Mouse (Mus musculus) myocyte (in vitro differentiated cells): ENCODE results near the gene Ddx27. TPM values are rescaled to one million over a fixed set of nuclear protein-coding genes. Genes with fewer than 3 reads are reported as not detected.

Experiments used
- H3K27me3 ChIP-seq: one replicate; pipeline ENCODE4 v1.6.1; 2011; ENCODE audit not compliant: control insufficient read depth, insufficient read depth, insufficient read length
- H3K36me3 ChIP-seq: one replicate; pipeline ENCODE4 v1.6.1; 2011; ENCODE audit not compliant: control insufficient read depth, insufficient read depth
- H3K4me2 ChIP-seq: one replicate; pipeline ENCODE4 v1.6.1; 2011; ENCODE audit warnings: low read depth, control low read depth
- H3K4me3 ChIP-seq: one replicate; pipeline ENCODE4 v1.5.1; 2011; ENCODE audit warnings: mild to moderate bottlenecking, control low read depth, moderate library complexity
- H3K79me2 ChIP-seq: one replicate; pipeline ENCODE4 v1.6.1; 2011; ENCODE audit not compliant: control insufficient read depth, insufficient read depth
- H3ac ChIP-seq: one replicate; pipeline ENCODE4 v1.6.1; 2011; ENCODE audit not compliant: control insufficient read depth, insufficient read length
- CEBPB ChIP-seq: IDR thresholded peaks from 2 replicates; pipeline ENCODE4 v1.6.1; 2011; ENCODE audit warnings: mild to moderate bottlenecking, moderate library complexity; ENCODE audit not compliant: poor library complexity, insufficient read depth, severe bottlenecking
- E2F4 ChIP-seq: IDR thresholded peaks from one replicate; pipeline ENCODE4 v1.6.1; 2011; ENCODE audit warnings: mild to moderate bottlenecking, control low read depth, moderate library complexity; ENCODE audit not compliant: insufficient read depth
- MAX ChIP-seq: IDR thresholded peaks from one replicate; pipeline ENCODE4 v1.6.1; 2011; ENCODE audit warnings: low read depth, mild to moderate bottlenecking, control low read depth
- MYOD1 ChIP-seq, 3 experiments: IDR thresholded peaks; one replicate each; pipeline ENCODE4 v1.6.1; 2011; ENCODE audit warnings: control low read depth in 2 of 3, low read depth in 2 of 3, mild to moderate bottlenecking in 2 of 3, moderate library complexity in 1 of 3; ENCODE audit not compliant: insufficient read length in 2 of 3, control insufficient read depth in 1 of 3
- MYOG ChIP-seq, 3 experiments: IDR thresholded peaks; one replicate each; pipeline ENCODE4 v1.6.1; 2011; ENCODE audit warnings: control low read depth in 2 of 3, low read depth in 2 of 3, mild to moderate bottlenecking in 2 of 3; ENCODE audit not compliant: insufficient read length in 2 of 3, control insufficient read depth in 1 of 3, insufficient read depth in 1 of 3
- POLR2A ChIP-seq: IDR thresholded peaks from one replicate; pipeline ENCODE4 v1.6.1; 2011; ENCODE audit warnings: low read depth, mild to moderate bottlenecking, control low read depth, moderate library complexity; ENCODE audit not compliant: insufficient read length
- POLR2AphosphoS2 ChIP-seq: IDR thresholded peaks from one replicate; pipeline ENCODE4 v1.6.1; 2011; ENCODE audit warnings: low read depth, control low read depth; ENCODE audit not compliant: insufficient read length
- REST ChIP-seq: IDR thresholded peaks from one replicate; pipeline ENCODE4 v1.6.1; 2011; ENCODE audit warnings: mild to moderate bottlenecking, control low read depth, moderate library complexity; ENCODE audit not compliant: insufficient read depth, insufficient read length
- SRF ChIP-seq: IDR thresholded peaks from one replicate; pipeline ENCODE4 v1.6.1; 2011; ENCODE audit warnings: low read depth; ENCODE audit not compliant: control insufficient read depth, insufficient read length
- TCF12 ChIP-seq: IDR thresholded peaks from one replicate; pipeline ENCODE4 v1.6.1; 2011; ENCODE audit warnings: mild to moderate bottlenecking, control low read depth; ENCODE audit not compliant: poor library complexity, insufficient read depth, severe bottlenecking
- TCF3 ChIP-seq: IDR thresholded peaks from one replicate; pipeline ENCODE4 v1.6.1; 2011; ENCODE audit warnings: low read depth, control low read depth; ENCODE audit not compliant: insufficient read length
- USF1 ChIP-seq: IDR thresholded peaks from one replicate; pipeline ENCODE4 v1.6.1; 2011; ENCODE audit warnings: low read depth, mild to moderate bottlenecking, control low read depth, moderate library complexity
- polyA plus RNA-seq: library from polyadenylated mRNA; unstranded; fragments of >200 nt; fragmentation: generic; extraction: Trizol; gene quantifications from one replicate; pipeline ENCODE4 v1.2.1, GENCODE M21; 2012; ENCODE audit warnings: missing spikeins

Ddx27 gene
- polyA plus RNA-seq, 1 experiment = 46.9 TPM

- no peak for TF ChIP-seq REST
- no peak for TF ChIP-seq POLR2AphosphoS2
- no peak for TF ChIP-seq MYOD1 (IDR thresholded peaks at IDR 0.05; ENCODE audit: control insufficient read depth in 1 of 3, insufficient read length in 2 of 3, low read depth in 2 of 3)
- TF ChIP-seq TCF12 = no peak
- TF ChIP-seq POLR2A = no peak
- no peak for TF ChIP-seq E2F4
- no peak for TF ChIP-seq MAX
- no peak for TF ChIP-seq CEBPB
- no peak for TF ChIP-seq USF1
- TF ChIP-seq TCF3 = no peak
- H3K27me3 ChIP-seq = no peaks in the 10 kb centered on the region
- no peak overlapping the region for H3ac ChIP-seq
- no peak overlapping the region for H3K4me3 ChIP-seq
- H3K36me3 ChIP-seq = peaks cover 44% of the 10 kb centered on the region
- H3K79me2 ChIP-seq = peaks cover 29% of the 10 kb centered on the region
- H3K4me2 ChIP-seq = no peak overlapping the region
These were observed 44.5 kb downstream of the Ddx27 start for GRCm38 (mm10) chr2:167059536-167059935.

GRCm38 (mm10) chr2:167059960-167060359, 45.0 kb downstream of the Ddx27 start:
- no peaks in the 10 kb centered on the region for H3K27me3 ChIP-seq
- no peak for TF ChIP-seq REST
- no peak for TF ChIP-seq POLR2A
- TF ChIP-seq MYOD1 (IDR thresholded peaks at IDR 0.05; ENCODE audit: control insufficient read depth in 1 of 3, insufficient read length in 2 of 3, low read depth in 2 of 3) = no peak
- TF ChIP-seq USF1 = no peak
- no peak for TF ChIP-seq POLR2AphosphoS2
- no peak for TF ChIP-seq MAX
- no peak for TF ChIP-seq TCF3
- no peak for TF ChIP-seq SRF
- TF ChIP-seq TCF12 = no peak
- no peak for TF ChIP-seq MYOG (IDR thresholded peaks at IDR 0.05; ENCODE audit: control insufficient read depth in 1 of 3, insufficient read depth in 1 of 3, insufficient read length in 2 of 3, low read depth in 2 of 3)
- no peak for TF ChIP-seq CEBPB
- TF ChIP-seq E2F4 = no peak
- H3K4me2 ChIP-seq = no peak overlapping the region
- no peak overlapping the region for H3ac ChIP-seq
- no peak overlapping the region for H3K4me3 ChIP-seq
- peaks cover 29% of the 10 kb centered on the region for H3K79me2 ChIP-seq
- peaks cover 45% of the 10 kb centered on the region for H3K36me3 ChIP-seq

GRCm38 (mm10) chr2:167060360-167060759, 45.4 kb downstream of the Ddx27 start:
- H3K79me2 ChIP-seq = peaks cover 29% of the 10 kb centered on the region
- H3K27me3 ChIP-seq = no peaks in the 10 kb centered on the region
- H3K4me2 ChIP-seq = peak overlapping the region; percentile 8
- no peak overlapping the region for H3ac ChIP-seq
- no peak overlapping the region for H3K4me3 ChIP-seq
- peaks cover 45% of the 10 kb centered on the region for H3K36me3 ChIP-seq
- no peak for TF ChIP-seq TCF3
- TF ChIP-seq USF1 = no peak
- no peak for TF ChIP-seq MYOG (IDR thresholded peaks at IDR 0.05; ENCODE audit: control insufficient read depth in 1 of 3, insufficient read depth in 1 of 3, insufficient read length in 2 of 3, low read depth in 2 of 3)
- TF ChIP-seq POLR2AphosphoS2 = no peak
- TF ChIP-seq E2F4 = no peak
- no peak for TF ChIP-seq TCF12
- TF ChIP-seq SRF = no peak
- no peak for TF ChIP-seq MYOD1 (IDR thresholded peaks at IDR 0.05; ENCODE audit: control insufficient read depth in 1 of 3, insufficient read length in 2 of 3, low read depth in 2 of 3)
- no peak for TF ChIP-seq REST
- no peak for TF ChIP-seq CEBPB
- TF ChIP-seq MAX = no peak
- TF ChIP-seq POLR2A = no peak

- Histone ChIP-seq H3K4me3 (peak overlapping the region; percentile 90), H3K4me2 (peak overlapping the region; percentile 93), H3K79me2 (peaks cover 33% of the 10 kb centered on the region), H3ac (no peak overlapping the region), H3K36me3 (peaks cover 45% of the 10 kb centered on the region), H3K27me3 (no peaks in the 10 kb centered on the region)
- no peak for TF ChIP-seq MAX
- TF ChIP-seq USF1 = no peak
- TF ChIP-seq POLR2AphosphoS2 = no peak
- no peak for TF ChIP-seq E2F4
- TF ChIP-seq MYOG (IDR thresholded peaks at IDR 0.05; ENCODE audit: control insufficient read depth in 1 of 3, insufficient read depth in 1 of 3, insufficient read length in 2 of 3, low read depth in 2 of 3) = no peak
- TF ChIP-seq TCF3 = no peak
- TF ChIP-seq POLR2A = no peak
- no peak for TF ChIP-seq CEBPB
- no peak for TF ChIP-seq TCF12
- TF ChIP-seq REST = no peak
- no peak for TF ChIP-seq SRF
These were observed 45.8 kb downstream of the Ddx27 start for GRCm38 (mm10) chr2:167060761-167061160.
